Mouse (Mus musculus) liver, postnatal 0 days (tissue): Measurements from ENCODE around the gene Sox5. TPM values are rescaled to one million over a fixed set of nuclear protein-coding genes. Genes with fewer than 3 reads are reported as not detected.

Experiments used
- ATAC-seq: fragments of 200-750 bp; cut with Nextera tagmentation; 2 replicates; pipeline ENCODE4 v1.8.0; 2017; ENCODE audit warnings: mild to moderate bottlenecking, moderate library complexity
- DNase-seq: peaks from one replicate; pipeline ENCODE4 v3.0.0-alpha.2; 2016
- H3K27ac ChIP-seq: fragments of 300-500 bp; sonication (generic); 2 replicates; pipeline ENCODE4 v1.5.1; 2014; ENCODE audit warnings: antibody characterized with exemption, moderate library complexity, mild to moderate bottlenecking, low read depth
- H3K27me3 ChIP-seq: fragments of 300-500 bp; sonication (generic); 2 replicates; pipeline ENCODE4 v1.6.1; 2014; ENCODE audit warnings: low read length, control low read depth, mixed read lengths; ENCODE audit not compliant: insufficient read depth
- H3K36me3 ChIP-seq: fragments of 300-500 bp; sonication (generic); replicated peaks from 2 replicates; pipeline ENCODE4 v1.6.1; 2014; ENCODE audit warnings: mild to moderate bottlenecking, control low read depth, low read length, moderate library complexity, mixed read lengths; ENCODE audit not compliant: insufficient read depth
- H3K4me1 ChIP-seq: fragments of 300-500 bp; sonication (generic); 2 replicates; pipeline ENCODE4 v1.6.1; 2014; ENCODE audit warnings: antibody characterized with exemption, mild to moderate bottlenecking, control low read depth; ENCODE audit not compliant: insufficient read depth
- H3K4me2 ChIP-seq: fragments of 300-500 bp; sonication (generic); 2 replicates; pipeline ENCODE4 v1.6.1; 2014; ENCODE audit warnings: low read depth, mild to moderate bottlenecking, low read length, moderate library complexity, mixed read lengths
- H3K4me3 ChIP-seq: fragments of 300-500 bp; sonication (generic); 2 replicates; pipeline ENCODE4 v1.5.1; 2014; ENCODE audit warnings: low read depth, low read length
- H3K9ac ChIP-seq: fragments of 300-500 bp; sonication (generic); replicated peaks from 2 replicates; pipeline ENCODE4 v1.6.1; 2014; ENCODE audit warnings: mild to moderate bottlenecking, moderate library complexity
- H3K9me3 ChIP-seq: fragments of 300-500 bp; sonication (generic); 2 replicates; pipeline ENCODE4 v1.6.1; 2016; ENCODE audit warnings: mild to moderate bottlenecking, control low read depth, low read length, mixed read lengths
- CTCF ChIP-seq: sonication (generic); IDR thresholded peaks from 2 replicates; pipeline ENCODE4 v1.5.1; 2016; ENCODE audit warnings: antibody characterized with exemption, low read depth
- EP300 ChIP-seq: IDR thresholded peaks from 2 replicates; pipeline ENCODE4 v1.6.1; 2016; ENCODE audit warnings: antibody characterized with exemption, low read depth, mild to moderate bottlenecking
- whole genome bisulfite sequencing: fragments of 180-500 bp; shearing (Covaris S2); extraction: QIAGEN DNeasy Blood & Tissue Kit; methylation state at CpG from one replicate; pipeline ENCODE4 v1.1.7; 2014; ENCODE audit not compliant: insufficient replicate concordance; 5-methylcytosine and 5-hydroxymethylcytosine counted together
- polyA plus RNA-seq: library from polyadenylated mRNA; unstranded; fragments of >200 nt; fragmentation: Nextera tagmentation; extraction: Ambion mirVana; gene quantifications from 2 replicates; pipeline ENCODE4 v1.2.1, GENCODE M21; 2015

Sox5 gene
- polyA plus RNA-seq, 1 experiment from 2014 or later: 7.5 TPM

- H3K27me3 ChIP-seq: no peaks in the 10 kb centered on the region
- no peak overlapping the region for H3K4me2 ChIP-seq
- H3K9me3 ChIP-seq: no peaks in the 10 kb centered on the region
- WGBS: 61% methylated on average over 3 of the region's 3 CpGs
- DNase-seq (no peak), ATAC-seq (no peak)
- no peak for TF ChIP-seq EP300
- no peak for TF ChIP-seq CTCF
- H3K4me1 ChIP-seq: peaks cover 9% of the 10 kb centered on the region; the same call in 1 of the 2 replicates
- no peak overlapping the region for H3K9ac ChIP-seq
- no peak overlapping the region for H3K4me3 ChIP-seq
- peak overlapping the region; percentile 3; the same call in 1 of the 2 replicates for H3K27ac ChIP-seq
- no peaks in the 10 kb centered on the region for H3K36me3 ChIP-seq
These were observed 41.4 kb downstream of the Sox5 start for GRCm38 (mm10) chr6:144740343-144740742.

- ATAC-seq (peak; percentile 65), DNase-seq (no peak)
- H3K4me2 ChIP-seq: no peak overlapping the region
- no peaks in the 10 kb centered on the region for H3K27me3 ChIP-seq
- H3K27ac ChIP-seq: no peak overlapping the region
- H3K4me1 ChIP-seq: peaks cover 9% of the 10 kb centered on the region; the same call in 1 of the 2 replicates
- no peak overlapping the region for H3K4me3 ChIP-seq
- H3K9ac ChIP-seq: no peak overlapping the region
- no peak for TF ChIP-seq EP300
- no peak for TF ChIP-seq CTCF
- 55% methylated on average over 2 of the region's 2 CpGs for WGBS
- no peaks in the 10 kb centered on the region for H3K36me3 ChIP-seq
- H3K9me3 ChIP-seq: no peaks in the 10 kb centered on the region
These were observed 42.0 kb downstream of the Sox5 start for GRCm38 (mm10) chr6:144739753-144740152.

- no peak for DNase-seq
- no peak overlapping the region for H3K4me2 ChIP-seq
- H3K9me3 ChIP-seq: no peaks in the 10 kb centered on the region
- H3K9ac ChIP-seq: no peak overlapping the region
- no peak for ATAC-seq
- 0 out of 2 replicates have a peak, but pooled peaks cover 9% of the 10 kb centered on the region for H3K4me1 ChIP-seq
- no peaks in the 10 kb centered on the region for H3K27me3 ChIP-seq
- WGBS: 80% methylated on average over 5 of the region's 5 CpGs
- H3K4me3 ChIP-seq: no peak overlapping the region
- no peaks in the 10 kb centered on the region for H3K36me3 ChIP-seq
- TF ChIP-seq EP300 (no peak), CTCF (no peak)
- H3K27ac ChIP-seq: no peak overlapping the region
These were observed 44.0 kb downstream of the Sox5 start for GRCm38 (mm10) chr6:144737786-144738185.

GRCm38 (mm10) chr6:144731251-144731970 is 50.4 kb downstream of the Sox5 start:
- no peaks in the 10 kb centered on the region for H3K36me3 ChIP-seq
- no peak for DNase-seq
- 63% methylated on average over 10 of the region's 10 CpGs for whole genome bisulfite sequencing
- no peak overlapping the region for H3K27ac ChIP-seq
- H3K4me3 ChIP-seq: no peak overlapping the region
- 0 out of 2 replicates have a peak, but pooled peaks cover 4% of the 10 kb centered on the region for H3K4me1 ChIP-seq
- no peaks in the 10 kb centered on the region for H3K9me3 ChIP-seq
- no peaks in the 10 kb centered on the region for H3K27me3 ChIP-seq
- no peak overlapping the region for H3K9ac ChIP-seq
- no peak for TF ChIP-seq CTCF
- no peak for ATAC-seq
- no peak overlapping the region for H3K4me2 ChIP-seq

- H3K4me1 ChIP-seq: no peaks in the 10 kb centered on the region
- DNase-seq (no peak), ATAC-seq (no peak)
- H3K9me3 ChIP-seq: no peaks in the 10 kb centered on the region
- no peak overlapping the region for H3K4me3 ChIP-seq
- no peak overlapping the region for H3K27ac ChIP-seq
- TF ChIP-seq CTCF (no peak), EP300 (no peak)
- 42% methylated on average over 12 of the region's 12 CpGs for WGBS
- H3K9ac ChIP-seq: no peak overlapping the region
- no peaks in the 10 kb centered on the region for H3K27me3 ChIP-seq
- H3K36me3 ChIP-seq: no peaks in the 10 kb centered on the region
- H3K4me2 ChIP-seq: no peak overlapping the region
These were observed 58.1 kb downstream of the Sox5 start for GRCm38 (mm10) chr6:144723530-144724144.

- no peak for TF ChIP-seq EP300
- TF ChIP-seq CTCF: no peak
These were observed 58.8 kb downstream of the Sox5 start for GRCm38 (mm10) chr6:144723024-144723423.

More at GRCm38 (mm10) chr6:144723024-144723423, 58.8 kb downstream of the Sox5 start:
- no peak for DNase-seq
- no peak overlapping the region for H3K4me2 ChIP-seq
- 81% methylated on average over 5 of the region's 5 CpGs for WGBS
- H3K4me3 ChIP-seq: no peak overlapping the region
- H3K9ac ChIP-seq: no peak overlapping the region
- no peaks in the 10 kb centered on the region for H3K27me3 ChIP-seq
- no peaks in the 10 kb centered on the region for H3K36me3 ChIP-seq
- H3K9me3 ChIP-seq: no peaks in the 10 kb centered on the region
- no peak overlapping the region for H3K27ac ChIP-seq
- no peaks in the 10 kb centered on the region for H3K4me1 ChIP-seq
- ATAC-seq: no peak
